Mouse (Mus musculus) ovary, adult 10 weeks (tissue): ENCODE data around the gene Ephb6. TPM values are rescaled to one million over a fixed set of nuclear protein-coding genes. Genes with fewer than 3 reads are reported as not detected.

Experiments used
- polyA plus RNA-seq: library from polyadenylated mRNA; stranded (reverse); fragments of 350-450 nt; fragmentation: Illumina TruSeq; extraction: RNeasy Lipid Tissue Mini Kit (QIAGEN cat#74804); gene quantifications from one replicate; pipeline ENCODE4 v1.2.3, GENCODE M21; 2014

The Ephb6 gene
- polyA plus RNA-seq: 0.31 TPM

GRCm38 (mm10) chr6:41605061-41605793 lies at the start of gene Ephb6:
Gene Ephb6, plus strand, starts transcription at chr6:41605482.

GRCm38 (mm10) chr6:41636178-41636577 lies 30.9 kb downstream of the Ephb6 start, which contains the start of gene Trpv6:
Gene Trpv6, minus strand, starts transcription at chr6:41636405.

Other genes with a start within 250 kb of the Ephb6 start
- not detected for gene Prss3, start 227.8 kb upstream of the Ephb6 start, polyA plus RNA-seq
- gene Gm5771, start 213.1 kb upstream of the Ephb6 start, polyA plus RNA-seq: not detected
- not detected for gene Gm10334, start 159.3 kb upstream of the Ephb6 start, polyA plus RNA-seq
- gene Prss1, start 146.6 kb upstream of the Ephb6 start, polyA plus RNA-seq: not detected
- 1.3 TPM for gene Prss2, start 83.7 kb upstream of the Ephb6 start, polyA plus RNA-seq
- gene Trpv6, start 30.9 kb downstream of the Ephb6 start, polyA plus RNA-seq: 0.14 TPM
- gene Trpv5, start 75.3 kb downstream of the Ephb6 start, polyA plus RNA-seq: not detected
- gene Llcfc1, start 78.9 kb downstream of the Ephb6 start, polyA plus RNA-seq: not detected
- not detected for gene Kel, start 98.9 kb downstream of the Ephb6 start, polyA plus RNA-seq
- gene Olfr459, start 169.7 kb downstream of the Ephb6 start, polyA plus RNA-seq: not detected
- not detected for gene Pip, start 242.1 kb downstream of the Ephb6 start, polyA plus RNA-seq
- gene Sval2, start 247.5 kb downstream of the Ephb6 start, polyA plus RNA-seq: not detected